In the genomic region with DNA sequence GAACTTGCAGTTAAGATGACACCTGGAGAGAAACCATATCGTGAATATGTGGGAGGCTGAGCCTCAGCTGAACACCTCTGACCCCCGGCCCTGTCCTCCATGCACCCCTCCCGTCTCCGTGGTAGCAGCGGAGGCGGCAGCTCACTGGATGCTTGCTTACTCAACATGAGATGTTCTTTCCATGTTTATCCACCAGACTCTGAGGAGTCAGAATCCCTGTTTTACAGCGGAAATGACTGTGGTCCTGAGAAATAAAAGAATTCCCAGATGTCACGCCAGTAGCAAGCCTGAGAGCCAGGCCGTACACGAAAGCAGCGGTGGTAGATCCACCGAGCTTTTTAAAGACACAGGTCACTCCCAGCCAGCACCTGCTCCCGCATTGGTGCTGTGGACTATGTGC, we compare ENCODE assay signal across 31 mouse cellular contexts.
DNase-seq lines count a peak whose midpoint lies in the region; ATAC-seq and TF ChIP-seq lines count a peak whose summit lies in the region.
"Had no signal": no experiment of that assay in that cellular context is flagged by ENCODE, and none has a peak within 500 bp of the region (broad histone marks: within the 10 kb centered on the region; RNA-seq: fewer than 3 reads in every experiment).

No protein-coding gene starts in this region.

- no peak overlapping the region for H3K9ac ChIP-seq in kidney, embryonic 16.5 days (replicated peaks; ENCODE audit: low read length)
- H3K9ac ChIP-seq: embryonic facial prominence, embryonic 13.5 days; hindbrain, embryonic 15.5 days; limb, embryonic 13.5 days; lung, embryonic 15.5 days; midbrain, embryonic 13.5 days; neural tube, embryonic 15.5 days; stomach, embryonic 15.5 days had no signal

- H3K4me1 ChIP-seq in kidney, embryonic 16.5 days (ENCODE audit: insufficient read depth, low read length), result peaks cover 5% of the 10 kb centered on the region; the same call in 1 of the 2 replicates
- H3K4me1 ChIP-seq: hindbrain, embryonic 10.5 days; hindbrain, embryonic 15.5 days; limb, embryonic 13.5 days; megakaryocyte, embryonic 14.5 days; midbrain, embryonic 13.5 days; stomach, embryonic 15.5 days had no signal

- ATAC-seq in kidney, embryonic 16.5 days (ENCODE audit: low FRiP score, low TSS enrichment), result no peak
- ATAC-seq: forebrain, embryonic 16.5 days; inflammation-experienced regulatory T-cells, adult 6 months; midbrain, embryonic 13.5 days; Patski had no signal

- H3K27me3 ChIP-seq in kidney, embryonic 16.5 days (ENCODE audit: insufficient read depth, low read length), result no peaks in the 10 kb centered on the region
- H3K27me3 ChIP-seq in myocyte (ENCODE audit: control insufficient read depth, insufficient read depth, insufficient read length), result no peaks in the 10 kb centered on the region
- H3K27me3 ChIP-seq: embryonic facial prominence, embryonic 13.5 days; hindbrain, embryonic 15.5 days; lung, embryonic 15.5 days; megakaryocyte, embryonic 14.5 days; midbrain, embryonic 13.5 days; neural tube, embryonic 15.5 days; Patski; stomach, embryonic 15.5 days had no signal

- no peak overlapping the region for H3K4me3 ChIP-seq in kidney, embryonic 16.5 days (ENCODE audit: low read length)
- no peak overlapping the region for H3K4me3 ChIP-seq in myocyte
- H3K4me3 ChIP-seq: embryonic facial prominence, embryonic 13.5 days; erythroblast, embryonic 14.5 days; heart, embryonic 10.5 days; hindbrain, embryonic 10.5 days; hindbrain, embryonic 15.5 days; limb, embryonic 13.5 days; lung, embryonic 15.5 days; megakaryocyte, embryonic 14.5 days; midbrain, embryonic 13.5 days; neural tube, embryonic 15.5 days; stomach, embryonic 15.5 days had no signal

- intact Hi-C loops in gastrocnemius, postnatal 36 days (cut with DNase I), result no loop called here
- intact Hi-C loops in heart, postnatal 36 days (cut with DNase I), result no loop called here

- no peak overlapping the region for H3K4me2 ChIP-seq in kidney, embryonic 16.5 days (replicated peaks; ENCODE audit: low read depth, low read length)
- H3K4me2 ChIP-seq in myocyte (ENCODE audit: low read depth), result peak overlapping the region; percentile 0
- H3K4me2 ChIP-seq: embryonic facial prominence, embryonic 13.5 days; hindbrain, embryonic 15.5 days; limb, embryonic 13.5 days; liver, embryonic 11.5 days; lung, embryonic 15.5 days; midbrain, embryonic 13.5 days; neural tube, embryonic 15.5 days; stomach, embryonic 15.5 days had no signal

- no peaks in the 10 kb centered on the region for H3K36me3 ChIP-seq in kidney, embryonic 16.5 days (ENCODE audit: insufficient read depth, low read length)
- H3K36me3 ChIP-seq in myocyte (ENCODE audit: control insufficient read depth, insufficient read depth), result no peaks in the 10 kb centered on the region
- H3K36me3 ChIP-seq: embryonic facial prominence, embryonic 13.5 days; G1E; heart, embryonic 10.5 days; hindbrain, embryonic 10.5 days; hindbrain, embryonic 15.5 days; limb, embryonic 13.5 days; lung, embryonic 15.5 days; midbrain, embryonic 13.5 days; neural tube, embryonic 15.5 days; stomach, embryonic 15.5 days had no signal

- H3K27ac ChIP-seq in kidney, embryonic 16.5 days (ENCODE audit: low read length), result no peak overlapping the region
- H3K27ac ChIP-seq: embryonic facial prominence, embryonic 13.5 days; heart, embryonic 10.5 days; hindbrain, embryonic 10.5 days; hindbrain, embryonic 15.5 days; limb, embryonic 13.5 days; lung, embryonic 15.5 days; midbrain, embryonic 13.5 days; neural tube, embryonic 15.5 days; stomach, embryonic 15.5 days had no signal

- H3K9me3 ChIP-seq in kidney, embryonic 16.5 days (ENCODE audit: low read length), result peaks cover 16% of the 10 kb centered on the region
- H3K9me3 ChIP-seq: embryonic facial prominence, embryonic 13.5 days; hindbrain, embryonic 15.5 days; lung, embryonic 15.5 days; midbrain, embryonic 13.5 days; neural tube, embryonic 15.5 days; stomach, embryonic 15.5 days had no signal

- peak; percentile 10 for DNase-seq in gastrocnemius, adult 18-20 months (ENCODE audit: low spot score)
- DNase-seq in gastrocnemius, postnatal 36 days, result no peak
- DNase-seq in heart, adult 9 months (ENCODE audit: low spot score in 2 of 2), result peak; percentile 19 to 30
- DNase-seq in heart, postnatal 36 days, result no peak
- peak; percentile 26 for DNase-seq in kidney, postnatal 14 days
- DNase-seq in adrenal gland, postnatal 25 days, result no peak
- DNase-seq: adrenal gland, postnatal 14 days; cerebellum, adult 18-20 months; cerebellum, postnatal 10 days; gastrocnemius, postnatal 25 days; lung, postnatal 36 days; retina, postnatal 1 day; right cerebral cortex, postnatal 14 days had no signal

- no peaks in the 10 kb centered on the region for H3K79me2 ChIP-seq in myocyte (ENCODE audit: control insufficient read depth, insufficient read depth)

- no peak for TF ChIP-seq POLR2A in myocyte (IDR thresholded peaks at IDR 0.05; ENCODE audit: insufficient read length, low read depth)

- 24% methylated on average over 13 of the region's 13 CpGs for WGBS in kidney, embryonic 16.5 days

- H3ac ChIP-seq in myocyte (ENCODE audit: control insufficient read depth, insufficient read length), result no peak overlapping the region

TF ChIP-seq in myocyte, 11 proteins besides CTCF, POLR2A, EP300 and RAD21:
- no peak for TF ChIP-seq TCF3 (IDR thresholded peaks at IDR 0.05; ENCODE audit: insufficient read length, low read depth)
- TF ChIP-seq TCF12 (IDR thresholded peaks at IDR 0.05; ENCODE audit: insufficient read depth, poor library complexity, severe bottlenecking), result no peak
- TF ChIP-seq MYOD1 (IDR thresholded peaks at IDR 0.05; ENCODE audit: control insufficient read depth in 1 of 3, insufficient read length in 2 of 3, low read depth in 2 of 3), result peak in 1 of 3 experiments; percentile 21

Comparison
In these comparisons a context has a peak if more than half of its experiments do, and no peak if none do; other contexts are left out.
1. DNase-seq: peak in gastrocnemius, adult 18-20 months (single experiment), heart, adult 9 months (2 of 2) and kidney, postnatal 14 days (single experiment); none in gastrocnemius, postnatal 36 days (0 of 2), heart, postnatal 36 days (0 of 2) and adrenal gland, postnatal 25 days (single experiment).